Mouse (Mus musculus) midbrain, embryonic 14.5 days (tissue): ENCODE measurements around the gene Foxp4. TPM values are rescaled to one million over a fixed set of nuclear protein-coding genes. Genes with fewer than 3 reads are reported as not detected.
A peak's percentile ranks its signal among the peaks of the same experiment; 100 is the strongest.

ENCODE experiments used
- ATAC-seq: fragments of 200-750 bp; cut with Nextera tagmentation; 2 replicates; pipeline ENCODE4 v1.8.0; 2017; ENCODE audit warnings: moderate number of reproducible peaks, moderate library complexity; ENCODE audit not compliant: low FRiP score, low TSS enrichment
- DNase-seq: peaks from one replicate; pipeline ENCODE4 v3.0.0-alpha.2; 2015
- H3K27ac ChIP-seq: fragments of 300-500 bp; sonication (generic); replicated peaks from 2 replicates; pipeline ENCODE4 v1.5.1; 2014; ENCODE audit warnings: mild to moderate bottlenecking, low read depth, low read length, moderate library complexity
- H3K27me3 ChIP-seq: fragments of 300-500 bp; sonication (generic); 2 replicates; pipeline ENCODE4 v1.6.1; 2014; ENCODE audit warnings: low read length, control low read depth, mixed read lengths; ENCODE audit not compliant: control insufficient read depth, insufficient read depth
- H3K36me3 ChIP-seq: fragments of 300-500 bp; sonication (generic); 2 replicates; pipeline ENCODE4 v1.6.1; 2014; ENCODE audit warnings: low read length, control low read depth; ENCODE audit not compliant: control insufficient read depth, insufficient read depth
- H3K4me1 ChIP-seq: fragments of 300-500 bp; sonication (generic); 2 replicates; pipeline ENCODE4 v1.6.1; 2014; ENCODE audit warnings: mild to moderate bottlenecking, antibody characterized with exemption, low read length, control low read depth; ENCODE audit not compliant: control insufficient read depth, insufficient read depth
- H3K4me2 ChIP-seq: fragments of 300-500 bp; sonication (generic); 2 replicates; pipeline ENCODE4 v1.6.1; 2014; ENCODE audit warnings: mild to moderate bottlenecking, low read length, moderate library complexity
- H3K4me3 ChIP-seq: fragments of 300-500 bp; sonication (generic); replicated peaks from 2 replicates; pipeline ENCODE4 v1.5.1; 2014; ENCODE audit warnings: low read depth, low read length
- H3K9ac ChIP-seq: fragments of 300-500 bp; sonication (generic); replicated peaks from 2 replicates; pipeline ENCODE4 v1.6.1; 2014; ENCODE audit warnings: mild to moderate bottlenecking, low read length, moderate library complexity
- H3K9me3 ChIP-seq: fragments of 300-500 bp; sonication (generic); 2 replicates; pipeline ENCODE4 v1.6.1; 2016; ENCODE audit warnings: low read length, control low read depth, mixed read lengths; ENCODE audit not compliant: control insufficient read depth
- WGBS: fragments of 180-500 bp; shearing (Covaris S2); extraction: QIAGEN DNeasy Blood & Tissue Kit; methylation state at CpG from one replicate; pipeline ENCODE4 v1.1.7; 2014; 5-methylcytosine and 5-hydroxymethylcytosine counted together
- polyA plus RNA-seq: library from polyadenylated mRNA; unstranded; fragments of >200 nt; fragmentation: Nextera tagmentation; extraction: Ambion mirVana; gene quantifications from 2 replicates; pipeline ENCODE4 v1.2.1, GENCODE M21; 2014

Gene Foxp4
- polyA plus RNA-seq, 1 experiment from 2014 or later, result 40.9 TPM

GRCm38 (mm10) chr17:47952368-47953081 is 28.1 kb upstream of the Foxp4 start:
- WGBS, result 22% methylated on average over 12 of the region's 12 CpGs
- Histone ChIP-seq H3K9me3 (no peaks in the 10 kb centered on the region), H3K27ac (peak overlapping the region; percentile 68), H3K4me3 (no peak overlapping the region), H3K27me3 (no peaks in the 10 kb centered on the region), H3K4me1 (peaks cover 20% of the 10 kb centered on the region), H3K36me3 (no peaks in the 10 kb centered on the region), H3K9ac (no peak overlapping the region), H3K4me2 (0 out of 2 replicates have a peak overlapping the region, but pooled peaks have one; percentile 11)
- ATAC-seq (no peak), DNase-seq (peak; percentile 45)

GRCm38 (mm10) chr17:47951452-47951851 is 27.0 kb upstream of the Foxp4 start:
- Histone ChIP-seq H3K36me3 (no peaks in the 10 kb centered on the region), H3K4me1 (peaks cover 25% of the 10 kb centered on the region), H3K4me3 (no peak overlapping the region), H3K27me3 (no peaks in the 10 kb centered on the region), H3K9me3 (no peaks in the 10 kb centered on the region), H3K9ac (no peak overlapping the region), H3K4me2 (peak overlapping the region; percentile 35), H3K27ac (peak overlapping the region; percentile 68)
- WGBS, result 4% methylated on average over 13 of the region's 13 CpGs
- DNase-seq (peak; percentile 78), ATAC-seq (peak; percentile 38; the same call in 1 of the 2 replicates)

GRCm38 (mm10) chr17:47950831-47951230 is 26.4 kb upstream of the Foxp4 start:
- Histone ChIP-seq H3K9me3 (no peaks in the 10 kb centered on the region), H3K4me1 (peaks cover 25% of the 10 kb centered on the region), H3K36me3 (no peaks in the 10 kb centered on the region), H3K4me3 (no peak overlapping the region), H3K27me3 (no peaks in the 10 kb centered on the region), H3K9ac (no peak overlapping the region), H3K27ac (peak overlapping the region; percentile 57), H3K4me2 (no peak overlapping the region)
- WGBS, result 72% methylated on average over 5 of the region's 5 CpGs
- ATAC-seq, result no peak
- no peak for DNase-seq

GRCm38 (mm10) chr17:47949441-47949840 is 25.0 kb upstream of the Foxp4 start:
- no peak for ATAC-seq
- 96% methylated on average over 12 of the region's 12 CpGs for WGBS

GRCm38 (mm10) chr17:47948753-47949152 is 24.3 kb upstream of the Foxp4 start:
- Histone ChIP-seq H3K4me1 (peaks cover 25% of the 10 kb centered on the region), H3K27ac (no peak overlapping the region), H3K9me3 (no peaks in the 10 kb centered on the region), H3K36me3 (no peaks in the 10 kb centered on the region), H3K4me3 (no peak overlapping the region), H3K9ac (no peak overlapping the region), H3K4me2 (no peak overlapping the region), H3K27me3 (no peaks in the 10 kb centered on the region)
- 81% methylated on average over 5 of the region's 5 CpGs for WGBS
- ATAC-seq, result no peak
- no peak for DNase-seq

More at GRCm38 (mm10) chr17:47949441-47949840, 25.0 kb upstream of the Foxp4 start:
- Histone ChIP-seq H3K9ac (no peak overlapping the region), H3K4me3 (no peak overlapping the region), H3K9me3 (no peaks in the 10 kb centered on the region), H3K4me1 (peaks cover 25% of the 10 kb centered on the region), H3K27me3 (no peaks in the 10 kb centered on the region), H3K4me2 (no peak overlapping the region), H3K27ac (no peak overlapping the region), H3K36me3 (no peaks in the 10 kb centered on the region)
- DNase-seq, result no peak

GRCm38 (mm10) chr17:47946921-47947420 is 22.5 kb upstream of the Foxp4 start:
- no peaks in the 10 kb centered on the region for H3K36me3 ChIP-seq
- H3K4me2 ChIP-seq, result no peak overlapping the region
- H3K4me3 ChIP-seq, result no peak overlapping the region
- peak overlapping the region; percentile 32; the same call in 1 of the 2 replicates for H3K27ac ChIP-seq
- WGBS, result 4% methylated on average over 14 of the region's 14 CpGs
- DNase-seq, result peak; percentile 73
- H3K4me1 ChIP-seq, result peaks cover 16% of the 10 kb centered on the region
- no peaks in the 10 kb centered on the region for H3K9me3 ChIP-seq
- ATAC-seq, result peak; percentile 51; the same call in 1 of the 2 replicates
- H3K27me3 ChIP-seq, result no peaks in the 10 kb centered on the region
- H3K9ac ChIP-seq, result 0 out of 2 replicates have a peak overlapping the region, but pooled peaks have one; percentile 24

GRCm38 (mm10) chr17:47946111-47946510 is 21.7 kb upstream of the Foxp4 start:
- H3K36me3 ChIP-seq, result no peaks in the 10 kb centered on the region
- H3K27ac ChIP-seq, result no peak overlapping the region
- H3K4me2 ChIP-seq, result no peak overlapping the region
- peaks cover 9% of the 10 kb centered on the region; the same call in 1 of the 2 replicates for H3K4me1 ChIP-seq
- H3K9me3 ChIP-seq, result no peaks in the 10 kb centered on the region
- H3K9ac ChIP-seq, result no peak overlapping the region
- ATAC-seq, result no peak
- H3K4me3 ChIP-seq, result no peak overlapping the region
- WGBS, result 54% methylated on average over 3 of the region's 3 CpGs
- DNase-seq, result no peak
- no peaks in the 10 kb centered on the region for H3K27me3 ChIP-seq

GRCm38 (mm10) chr17:47943103-47943870 is 18.8 kb upstream of the Foxp4 start:
- H3K27me3 ChIP-seq, result no peaks in the 10 kb centered on the region
- no peak overlapping the region for H3K4me2 ChIP-seq
- no peak overlapping the region for H3K27ac ChIP-seq
- 63% methylated on average over 9 of the region's 9 CpGs for WGBS
- H3K9ac ChIP-seq, result no peak overlapping the region
- no peak overlapping the region for H3K4me3 ChIP-seq
- ATAC-seq (no peak), DNase-seq (peak; percentile 34)
- H3K4me1 ChIP-seq, result 0 out of 2 replicates have a peak, but pooled peaks cover 5% of the 10 kb centered on the region
- no peaks in the 10 kb centered on the region for H3K9me3 ChIP-seq
- no peaks in the 10 kb centered on the region for H3K36me3 ChIP-seq
